Mouse (Mus musculus) ovary, postnatal 10 days (tissue): ENCODE results near the gene Tmprss3.

Experiments
- DNase-seq: peaks from one replicate; pipeline ENCODE4 v3.0.0; 2022; ENCODE audit warnings: low spot score

Tmprss3 gene

GRCm38 (mm10) chr17:31198877-31199276 is at the start of gene Tmprss3:
TSS of gene Tmprss3 (minus strand) at chr17:31198977.
- DNase-seq = no peak

DNA sequence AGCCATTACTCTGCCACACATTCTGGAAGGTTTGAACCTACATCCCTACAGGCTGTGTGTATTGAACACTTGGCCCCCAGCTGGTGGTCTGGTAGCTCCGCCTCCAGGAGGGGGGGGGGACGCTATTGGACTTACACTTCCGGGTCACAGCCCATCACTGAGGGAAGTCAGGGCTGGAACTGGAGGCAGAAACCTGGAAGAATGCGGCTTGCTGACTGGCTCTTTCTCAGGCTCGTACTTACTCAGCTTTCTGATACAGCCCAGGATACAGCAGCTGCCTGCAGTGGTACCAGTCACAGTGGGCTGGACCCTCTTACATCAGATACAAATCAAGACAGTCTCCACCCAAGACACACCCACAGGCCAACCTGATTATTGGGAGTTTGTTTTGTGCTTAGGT is 48.4 kb upstream of the Tmprss3 start:
- DNase-seq = no peak

GRCm38 (mm10) chr17:31245321-31245720 is 46.5 kb upstream of the Tmprss3 start:
- DNase-seq = no peak

DNA sequence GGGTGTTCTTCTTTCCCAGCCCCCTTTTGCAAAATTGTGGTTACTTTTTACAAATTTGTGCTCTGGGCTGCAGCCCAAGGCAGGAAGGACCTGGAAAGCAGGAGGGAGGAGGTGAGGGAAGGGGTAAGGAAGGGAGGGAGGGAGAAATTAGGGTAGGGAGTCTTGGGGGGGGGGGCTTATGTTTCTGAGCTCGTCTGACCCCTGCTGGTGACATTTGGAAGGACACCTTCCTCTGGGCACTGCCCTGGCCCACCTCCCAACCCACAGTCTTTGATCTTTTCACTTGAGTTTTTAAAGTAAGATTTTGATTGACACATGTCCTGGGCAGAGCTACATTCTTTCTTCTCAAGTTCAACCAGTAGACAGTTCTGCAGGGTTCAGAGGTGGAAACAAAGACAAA is 44.0 kb upstream of the Tmprss3 start:
- DNase-seq = no peak

- no peak for DNase-seq
Observed at GRCm38 (mm10) chr17:31241156-31241555, 42.4 kb upstream of the Tmprss3 start.

DNA sequence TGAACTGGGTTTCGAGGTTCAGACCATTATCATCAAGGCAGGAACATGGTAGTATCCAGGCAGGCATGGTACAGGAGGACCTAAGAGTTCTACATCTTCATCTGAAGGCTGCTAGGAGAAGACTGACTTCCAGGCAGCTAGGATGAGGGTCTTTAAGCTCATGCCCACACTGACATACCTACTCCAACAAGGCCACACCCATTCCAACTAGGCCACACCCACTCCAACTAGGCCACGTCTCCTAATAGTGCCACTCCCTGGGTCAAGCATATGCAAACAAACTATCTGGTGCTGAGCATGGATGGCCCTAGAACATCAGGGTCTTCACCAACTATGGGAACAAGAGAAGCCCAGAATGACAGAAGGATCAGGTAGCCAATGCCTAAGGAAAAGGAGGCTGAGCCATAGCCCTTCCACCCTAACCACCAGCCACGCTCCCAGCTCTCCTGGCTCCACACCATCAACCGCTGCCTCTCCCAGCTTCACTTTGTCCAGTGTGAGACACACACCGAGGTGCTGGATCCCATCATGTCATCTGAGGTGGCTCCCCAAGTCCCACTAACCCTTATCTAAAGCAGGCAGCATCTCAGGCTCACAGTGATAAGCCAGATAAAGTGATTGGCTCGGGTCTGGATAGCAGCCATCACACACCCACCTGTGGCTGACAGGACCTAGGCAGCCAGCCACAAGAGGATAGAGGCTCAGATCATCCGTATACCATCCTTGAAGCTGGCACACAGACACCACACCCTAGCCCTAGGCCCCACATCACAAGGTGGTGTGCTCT is 39.6 kb upstream of the Tmprss3 start:
- no peak for DNase-seq

- DNase-seq = no peak
Observed at GRCm38 (mm10) chr17:31235915-31236314, 37.1 kb upstream of the Tmprss3 start.

GRCm38 (mm10) chr17:31232251-31233010 is 33.7 kb upstream of the Tmprss3 start:
- DNase-seq = no peak

GRCm38 (mm10) chr17:31231780-31232179 is 33.0 kb upstream of the Tmprss3 start:
- no peak for DNase-seq

- DNase-seq = no peak
Observed at GRCm38 (mm10) chr17:31226931-31227330, 28.2 kb upstream of the Tmprss3 start.

GRCm38 (mm10) chr17:31226368-31226767 is 27.6 kb upstream of the Tmprss3 start:
- no peak for DNase-seq

GRCm38 (mm10) chr17:31224591-31224990 is 25.8 kb upstream of the Tmprss3 start:
- no peak for DNase-seq

GRCm38 (mm10) chr17:31223835-31224234 is 25.1 kb upstream of the Tmprss3 start:
- no peak for DNase-seq

- no peak for DNase-seq
Observed at GRCm38 (mm10) chr17:31222810-31223310, 24.1 kb upstream of the Tmprss3 start.

GRCm38 (mm10) chr17:31216068-31216955 is 17.5 kb upstream of the Tmprss3 start:
- DNase-seq = no peak

- DNase-seq = no peak
Observed at GRCm38 (mm10) chr17:31211881-31212280, 13.1 kb upstream of the Tmprss3 start.

GRCm38 (mm10) chr17:31210299-31210698 is 11.5 kb upstream of the Tmprss3 start:
- DNase-seq = no peak

- DNase-seq = no peak
Observed at GRCm38 (mm10) chr17:31209376-31209930, 10.7 kb upstream of the Tmprss3 start.

DNA sequence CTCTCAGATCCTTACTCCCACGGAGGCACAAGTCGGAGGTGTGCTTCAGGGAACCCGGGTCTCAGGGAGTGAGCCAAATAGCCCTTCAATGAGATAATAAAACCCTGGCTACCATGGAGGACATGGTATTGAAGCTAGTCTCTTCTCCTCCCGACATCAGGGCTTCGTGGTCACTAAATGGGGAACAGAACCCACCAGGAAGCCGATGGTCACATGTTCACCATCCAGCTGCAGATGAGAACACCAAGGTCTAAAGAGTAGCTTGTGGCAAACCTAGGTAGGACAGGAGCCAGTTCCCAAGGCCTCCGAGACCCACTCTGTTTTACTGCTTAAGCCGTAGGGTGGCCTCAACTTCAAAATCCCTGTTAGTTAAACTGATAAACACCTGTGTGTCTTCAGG is 9.9 kb upstream of the Tmprss3 start:
- DNase-seq = no peak

GRCm38 (mm10) chr17:31207771-31208334 is 9.1 kb upstream of the Tmprss3 start, which contains the start of gene Ubash3a:
TSS of gene Ubash3a (plus strand) at chr17:31207873.
- no peak for DNase-seq

- no peak for DNase-seq
Observed at GRCm38 (mm10) chr17:31196283-31196682, 2.5 kb downstream of the Tmprss3 start.
